Mouse (Mus musculus) heart, embryonic 14.5 days (tissue): ENCODE results near the gene 4933411K16Rik. TPM values are rescaled to one million over a fixed set of nuclear protein-coding genes. Genes with fewer than 3 reads are reported as not detected.

Experiments
- ATAC-seq: fragments of 200-750 bp; cut with Nextera tagmentation; 2 replicates; pipeline ENCODE4 v1.8.0; 2017; ENCODE audit warnings: low read depth, moderate TSS enrichment; ENCODE audit not compliant: insufficient number of reproducible peaks, insufficient read depth, low FRiP score
- H3K27ac ChIP-seq, 2 experiments: fragments of 200-500 bp in 1 of 2; fragments of 300-500 bp in 1 of 2; sonication (generic) in 1 of 2; replicated peaks in 1 of 2; 2 replicates each; pipeline ENCODE4 v1.5.1; 2012 to 2014; ENCODE audit warnings: low read depth in 2 of 2, low read length in 2 of 2, control low read depth in 1 of 2, mild to moderate bottlenecking in 1 of 2, mixed read lengths in 1 of 2; ENCODE audit not compliant: control insufficient read depth in 1 of 2, insufficient read depth in 1 of 2
- H3K27me3 ChIP-seq: fragments of 300-500 bp; sonication (generic); 2 replicates; pipeline ENCODE4 v1.6.1; 2014; ENCODE audit warnings: mild to moderate bottlenecking, low read length, control low read depth; ENCODE audit not compliant: control insufficient read depth, insufficient read depth
- H3K36me3 ChIP-seq: fragments of 300-500 bp; sonication (generic); 2 replicates; pipeline ENCODE4 v1.6.1; 2014; ENCODE audit warnings: mild to moderate bottlenecking, control low read depth, low read length, mixed read lengths; ENCODE audit not compliant: control insufficient read depth, insufficient read depth
- H3K4me1 ChIP-seq, 2 experiments: fragments of 200-500 bp in 1 of 2; fragments of 300-500 bp in 1 of 2; sonication (generic) in 1 of 2; 2 replicates each; pipeline ENCODE4 v1.6.1; 2012 to 2014; ENCODE audit warnings: low read length in 2 of 2, control low read depth in 1 of 2, mixed read lengths in 1 of 2; ENCODE audit not compliant: control insufficient read depth in 2 of 2, insufficient read depth in 2 of 2
- H3K4me2 ChIP-seq: fragments of 300-500 bp; sonication (generic); 2 replicates; pipeline ENCODE4 v1.6.1; 2014; ENCODE audit warnings: mild to moderate bottlenecking, low read length
- H3K4me3 ChIP-seq, 2 experiments: fragments of 200-500 bp in 1 of 2; fragments of 300-500 bp in 1 of 2; sonication (generic) in 1 of 2; 2 replicates each; pipeline ENCODE4 v1.5.1; 2012 to 2014; ENCODE audit warnings: low read length in 2 of 2, mild to moderate bottlenecking in 2 of 2, control low read depth in 1 of 2, low read depth in 1 of 2, moderate library complexity in 1 of 2; ENCODE audit not compliant: control insufficient read depth in 1 of 2, insufficient read depth in 1 of 2
- H3K9ac ChIP-seq: fragments of 300-500 bp; sonication (generic); 2 replicates; pipeline ENCODE4 v1.6.1; 2014; ENCODE audit warnings: mild to moderate bottlenecking, low read length
- H3K9me3 ChIP-seq: fragments of 300-500 bp; sonication (generic); 2 replicates; pipeline ENCODE4 v1.6.1; 2016; ENCODE audit warnings: low read length, control low read depth; ENCODE audit not compliant: control insufficient read depth
- WGBS: fragments of 180-500 bp; shearing (Covaris S2); extraction: QIAGEN DNeasy Blood & Tissue Kit; methylation state at CpG from one replicate; pipeline ENCODE4 v1.1.7; 2014; 5-methylcytosine and 5-hydroxymethylcytosine counted together
- polyA plus RNA-seq: library from polyadenylated mRNA; unstranded; fragments of >200 nt; fragmentation: Nextera tagmentation; extraction: Ambion mirVana; gene quantifications from 2 replicates; pipeline ENCODE4 v1.2.1, GENCODE M21; 2014

The 4933411K16Rik gene
- polyA plus RNA-seq, 1 experiment from 2014 or later, result not detected

- no peak overlapping the region for H3K4me2 ChIP-seq
- no peak overlapping the region for H3K9ac ChIP-seq
- 57% methylated on average over 6 of the region's 6 CpGs for WGBS
- H3K4me3 ChIP-seq, result no peak overlapping the region
- peaks cover 0 to 2% of the 10 kb centered on the region in 2 experiments; a peak in 1 of 4 replicates for H3K4me1 ChIP-seq
- no peaks in the 10 kb centered on the region for H3K9me3 ChIP-seq
- no peaks in the 10 kb centered on the region for H3K36me3 ChIP-seq
- H3K27ac ChIP-seq, result no peak overlapping the region
- H3K27me3 ChIP-seq, result no peaks in the 10 kb centered on the region
- no peak for ATAC-seq
Measured at GRCm38 (mm10) chr19:42054255-42054654, 2.2 kb downstream of the 4933411K16Rik start.

DNA sequence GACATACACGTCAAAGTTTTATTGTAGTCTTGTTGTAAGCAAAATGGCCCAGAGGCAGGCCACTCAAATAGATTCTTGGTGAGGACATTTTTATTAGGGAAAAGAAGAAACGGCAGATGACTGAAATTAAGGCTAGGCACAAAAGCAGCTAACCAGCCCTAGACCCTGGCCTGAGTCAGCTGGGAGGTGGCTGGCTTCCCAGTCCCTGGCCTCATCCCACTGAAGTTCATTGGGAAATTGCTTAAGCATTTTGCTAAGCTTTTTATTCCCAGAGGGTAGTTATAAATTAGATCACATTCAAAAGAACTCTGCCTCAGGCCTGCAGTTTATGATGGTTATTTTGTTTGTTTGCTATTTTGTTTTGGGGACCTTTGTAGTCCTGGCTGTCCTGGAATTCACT, 3.8 kb downstream of the 4933411K16Rik start:
- Histone ChIP-seq H3K4me1 (peaks cover 0 to 2% of the 10 kb centered on the region in 2 experiments; a peak in 1 of 4 replicates), H3K4me2 (no peak overlapping the region), H3K27ac (no peak overlapping the region), H3K9ac (no peak overlapping the region), H3K27me3 (no peaks in the 10 kb centered on the region), H3K9me3 (no peaks in the 10 kb centered on the region), H3K4me3 (no peak overlapping the region), H3K36me3 (no peaks in the 10 kb centered on the region)
- 77% methylated on average over 2 of the region's 2 CpGs for WGBS
- no peak for ATAC-seq

- H3K9me3 ChIP-seq, result no peaks in the 10 kb centered on the region
- 75% methylated on average over 6 of the region's 6 CpGs for WGBS
- no peak overlapping the region for H3K27ac ChIP-seq
- H3K4me3 ChIP-seq, result no peak overlapping the region
- H3K27me3 ChIP-seq, result no peaks in the 10 kb centered on the region
- no peak overlapping the region for H3K4me2 ChIP-seq
- no peak overlapping the region for H3K9ac ChIP-seq
- peaks cover 0 to 2% of the 10 kb centered on the region in 2 experiments; a peak in 1 of 4 replicates for H3K4me1 ChIP-seq
- H3K36me3 ChIP-seq, result no peaks in the 10 kb centered on the region
- ATAC-seq, result no peak
Measured at GRCm38 (mm10) chr19:42056719-42057409, 4.8 kb downstream of the 4933411K16Rik start.

DNA sequence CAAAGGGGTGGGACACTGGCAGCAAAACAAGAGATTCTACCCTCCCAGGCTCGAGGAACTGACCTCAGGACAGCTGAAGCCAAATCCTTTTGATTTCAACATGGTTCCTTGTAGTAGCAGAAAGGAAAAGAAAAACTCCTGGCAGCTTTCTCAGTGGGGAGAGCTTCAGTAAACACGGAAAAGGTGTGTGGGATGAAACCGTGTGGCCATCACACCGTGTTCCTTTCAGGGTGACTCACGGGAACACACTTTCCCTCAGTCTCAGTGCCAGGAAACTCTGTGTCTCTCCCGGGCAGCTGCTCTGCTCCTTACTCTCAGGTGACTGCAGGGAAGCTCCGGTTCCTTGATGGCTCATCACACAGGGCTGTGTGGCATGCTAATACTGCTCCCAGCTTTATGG, 6.4 kb downstream of the 4933411K16Rik start:
- no peak overlapping the region for H3K27ac ChIP-seq
- ATAC-seq, result no peak
- H3K27me3 ChIP-seq, result no peaks in the 10 kb centered on the region
- no peaks in the 10 kb centered on the region for H3K36me3 ChIP-seq
- H3K9me3 ChIP-seq, result no peaks in the 10 kb centered on the region
- H3K4me2 ChIP-seq, result no peak overlapping the region
- 62% methylated on average over 7 of the region's 7 CpGs for WGBS
- peaks cover 0 to 2% of the 10 kb centered on the region in 2 experiments; a peak in 1 of 4 replicates for H3K4me1 ChIP-seq
- no peak overlapping the region for H3K9ac ChIP-seq
- H3K4me3 ChIP-seq, result no peak overlapping the region

- Histone ChIP-seq H3K27me3 (no peaks in the 10 kb centered on the region), H3K9me3 (0 out of 2 replicates have a peak, but pooled peaks cover 2% of the 10 kb centered on the region), H3K4me1 (no peaks in the 10 kb centered on the region), H3K4me3 (no peak overlapping the region), H3K27ac (no peak overlapping the region), H3K9ac (no peak overlapping the region), H3K36me3 (no peaks in the 10 kb centered on the region), H3K4me2 (no peak overlapping the region)
- ATAC-seq, result no peak
- WGBS, result 93% methylated on average over 7 of the region's 7 CpGs
Measured at GRCm38 (mm10) chr19:42061443-42061842, 9.4 kb downstream of the 4933411K16Rik start.

GRCm38 (mm10) chr19:42068441-42069240, 16.6 kb downstream of the 4933411K16Rik start:
- Histone ChIP-seq H3K9me3 (0 out of 2 replicates have a peak, but pooled peaks cover 3% of the 10 kb centered on the region), H3K27me3 (no peaks in the 10 kb centered on the region), H3K4me1 (peaks cover 3 to 5% of the 10 kb centered on the region in 2 experiments; a peak in 2 of 4 replicates), H3K9ac (no peak overlapping the region), H3K36me3 (no peaks in the 10 kb centered on the region), H3K4me2 (peak overlapping the region; percentile 3; the same call in 1 of the 2 replicates), H3K4me3 (no peak overlapping the region), H3K27ac (no peak overlapping the region)
- ATAC-seq, result no peak
- 67% methylated on average over 11 of the region's 11 CpGs for WGBS

DNA sequence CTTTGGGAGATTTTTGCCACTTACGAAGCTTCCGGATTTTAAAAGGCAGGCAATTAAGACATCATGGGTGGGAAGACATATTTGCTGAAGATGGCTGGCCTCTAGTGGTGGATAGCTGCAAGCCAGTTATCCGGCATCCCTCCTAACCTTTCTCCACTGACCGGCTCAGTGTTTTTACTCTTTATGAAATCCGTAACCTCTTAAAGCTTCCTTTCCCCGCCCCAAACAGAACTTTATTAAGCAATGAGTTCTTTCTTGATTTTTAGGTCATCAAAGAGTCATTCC, 17.1 kb downstream of the 4933411K16Rik start:
- H3K4me2 ChIP-seq, result peak overlapping the region; percentile 3; the same call in 1 of the 2 replicates
- H3K27ac ChIP-seq, result no peak overlapping the region
- 45% methylated on average over 6 of the region's 6 CpGs for WGBS
- 0 out of 2 replicates have a peak, but pooled peaks cover 3% of the 10 kb centered on the region for H3K9me3 ChIP-seq
- H3K9ac ChIP-seq, result no peak overlapping the region
- H3K36me3 ChIP-seq, result no peaks in the 10 kb centered on the region
- no peak overlapping the region for H3K4me3 ChIP-seq
- ATAC-seq, result no peak
- H3K27me3 ChIP-seq, result no peaks in the 10 kb centered on the region
- peaks cover 3 to 5% of the 10 kb centered on the region in 2 experiments; a peak in 2 of 4 replicates for H3K4me1 ChIP-seq
